Mouse (Mus musculus): ENCODE measurements around the gene Snapc2.
"Not testable (repeated sequence)": the region's sequence is repeated elsewhere in the genome, so short reads cannot be mapped to it uniquely, and the experiment has no call there.

The Snapc2 gene

GRCm38 (mm10) chr8:4238434-4239192 lies 14.3 kb upstream of the Snapc2 start, which contains the start of the genes Map2k7 and Gm49320:
TSS of gene Map2k7 (plus strand) at chr8:4238740.
TSS of gene Gm49320 (plus strand) at chr8:4238865.
- peak; percentile 100 for DNase-seq

GRCm38 (mm10) chr8:4239193-4239890 lies 13.5 kb upstream of the Snapc2 start:
- no peak for DNase-seq

GRCm38 (mm10) chr8:4245061-4245460 lies 7.8 kb upstream of the Snapc2 start:
- DNase-seq = no peak

- no peak for DNase-seq
These were observed 7.1 kb upstream of the Snapc2 start for GRCm38 (mm10) chr8:4245737-4246136.

GRCm38 (mm10) chr8:4247241-4247640 lies 5.6 kb upstream of the Snapc2 start:
- DNase-seq = no peak

- DNase-seq = no peak
These were observed 4.8 kb upstream of the Snapc2 start, which contains the start of gene Tgfbr3l for GRCm38 (mm10) chr8:4247951-4248540. TSS of gene Tgfbr3l (plus strand) at chr8:4248214.

- DNase-seq = no peak
These were observed 3.7 kb upstream of the Snapc2 start for GRCm38 (mm10) chr8:4249213-4249612.

- DNase-seq = peak; percentile 72 to 84
These were observed 2.4 kb upstream of the Snapc2 start for GRCm38 (mm10) chr8:4250306-4250970.

GRCm38 (mm10) chr8:4252116-4252760 lies 642 bp upstream of the Snapc2 start:
- DNase-seq = no peak

- peak; percentile 82 to 86 for DNase-seq
These were observed 1.1 kb downstream of the Snapc2 start for GRCm38 (mm10) chr8:4254001-4254400.

- DNase-seq = not testable (repeated sequence)
These were observed 2.6 kb downstream of the Snapc2 start for GRCm38 (mm10) chr8:4255471-4255870.

GRCm38 (mm10) chr8:4256911-4257310 lies 4.0 kb downstream of the Snapc2 start:
- DNase-seq = no peak

GRCm38 (mm10) chr8:4257350-4257749 lies 4.5 kb downstream of the Snapc2 start:
- no peak for DNase-seq

- peak in 1 of 2 experiments; percentile 63 for DNase-seq
These were observed 5.4 kb downstream of the Snapc2 start for GRCm38 (mm10) chr8:4258233-4258632.

GRCm38 (mm10) chr8:4258678-4259077 lies 5.8 kb downstream of the Snapc2 start:
- no peak for DNase-seq

GRCm38 (mm10) chr8:4259125-4259804 lies 6.4 kb downstream of the Snapc2 start, which contains the start of gene Ctxn1:
TSS of gene Ctxn1 (minus strand) at chr8:4259274.
- DNase-seq = peak; percentile 94 to 96

GRCm38 (mm10) chr8:4259805-4260170 lies 6.9 kb downstream of the Snapc2 start:
- no peak for DNase-seq

- DNase-seq = no peak
These were observed 10.4 kb downstream of the Snapc2 start for GRCm38 (mm10) chr8:4263105-4263791.

- no peak for DNase-seq
These were observed 12.5 kb downstream of the Snapc2 start for GRCm38 (mm10) chr8:4265160-4265914.

- no peak for DNase-seq
These were observed 14.7 kb downstream of the Snapc2 start for GRCm38 (mm10) chr8:4267627-4268026.

- DNase-seq = no peak
These were observed 16.7 kb downstream of the Snapc2 start for GRCm38 (mm10) chr8:4269609-4270008.

Data from kidney, adult 8-10 months (tissue).